Mouse (Mus musculus) kidney, adult 10 weeks (tissue): ENCODE measurements around the gene Tmem127. TPM values are rescaled to one million over a fixed set of nuclear protein-coding genes. Genes with fewer than 3 reads are reported as not detected.

Source experiments
- polyA plus RNA-seq: library from polyadenylated mRNA; stranded (reverse); fragments of 350-450 nt; fragmentation: Illumina TruSeq; extraction: RNeasy Lipid Tissue Mini Kit (QIAGEN cat#74804); gene quantifications from one replicate; pipeline ENCODE4 v1.2.3, GENCODE M21; 2014; ENCODE audit warnings: low read depth, low replicate concordance

Gene Tmem127
- polyA plus RNA-seq = 49.2 TPM

DNA sequence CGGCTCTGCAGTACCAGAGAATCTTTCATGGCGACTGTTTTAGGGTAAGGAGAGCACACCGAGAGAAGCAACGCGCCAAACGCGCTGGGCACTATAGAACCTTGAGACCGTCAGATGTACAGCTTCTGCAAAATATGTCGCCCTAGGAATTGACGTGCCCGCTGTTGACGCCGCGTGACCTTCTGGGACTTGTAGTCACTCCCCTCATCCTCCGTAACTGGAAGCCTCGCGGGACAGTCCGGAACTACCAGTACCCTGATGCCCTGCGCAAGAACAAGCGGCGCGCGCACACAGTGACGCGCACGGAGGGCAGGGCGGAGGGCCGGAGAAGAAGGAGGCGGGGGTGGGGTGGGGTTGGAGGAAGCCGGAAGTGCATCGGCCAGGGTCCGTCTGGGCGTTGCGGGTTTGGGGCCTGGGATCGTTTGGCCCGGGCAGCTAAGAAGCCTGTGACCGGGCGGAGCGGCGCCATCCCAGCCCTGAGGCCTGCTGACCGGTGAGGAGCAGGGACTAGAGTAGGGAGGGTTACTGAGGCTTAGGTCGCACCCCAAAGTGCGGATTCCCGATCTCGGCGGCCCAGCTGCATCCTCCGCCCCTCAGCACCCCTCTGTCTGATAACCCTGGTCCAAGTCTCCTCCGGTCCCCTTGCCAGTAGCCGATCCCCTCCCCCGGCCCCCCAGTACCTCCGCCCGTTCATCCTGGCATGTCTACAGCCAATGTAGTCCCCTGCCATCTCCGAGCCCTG lies at the start of gene Tmem127, which contains the start of gene Ciao1:
Gene Tmem127 (plus strand): TSS at position 317 of the 742 bp plus-strand sequence.
Gene Ciao1 (minus strand): TSS at position 225 of the 742 bp plus-strand sequence.

DNA sequence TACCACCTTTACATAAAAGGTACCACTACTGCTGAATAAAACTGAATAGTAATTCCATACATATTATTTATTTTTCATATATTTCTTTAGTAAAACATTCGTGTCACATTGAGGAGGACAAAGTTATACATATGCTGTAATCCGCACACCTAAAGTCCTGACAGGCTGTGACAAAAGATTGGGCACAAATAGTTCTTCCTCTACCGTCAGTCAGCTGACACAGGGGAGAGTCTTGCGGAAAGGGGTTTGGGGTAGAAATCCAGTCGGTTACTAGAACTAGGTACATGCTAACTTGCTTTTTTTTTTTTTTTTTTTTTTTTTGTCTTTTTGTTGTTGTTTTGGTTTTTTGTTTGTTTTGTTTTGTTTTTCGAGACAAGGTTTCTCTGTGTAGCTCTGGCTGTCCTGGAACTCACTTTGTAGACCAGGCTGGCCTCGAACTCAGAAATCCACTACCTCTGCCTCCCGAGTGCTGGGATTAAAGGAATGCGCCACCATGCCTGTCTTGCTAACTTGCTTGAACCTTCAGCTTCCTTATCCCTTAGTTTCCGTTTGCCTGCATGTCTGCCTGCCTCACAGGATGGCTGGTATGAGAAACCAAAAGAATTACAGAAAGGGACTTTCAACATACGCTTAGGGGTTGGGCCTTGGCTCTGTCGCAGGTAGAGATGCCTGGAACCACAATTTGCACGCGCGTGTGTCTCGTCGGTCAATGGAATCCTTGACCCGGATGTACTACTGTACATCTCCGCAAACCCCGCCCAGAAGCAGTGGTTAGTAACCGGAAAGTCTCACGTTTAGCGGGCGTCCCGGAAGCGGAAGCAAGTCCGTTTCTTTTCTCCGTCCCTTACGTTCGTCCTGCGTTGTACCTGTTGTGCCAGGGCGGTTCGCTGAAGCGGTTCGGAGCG lies 39.9 kb upstream of the Tmem127 start, which contains the start of the genes 1810024B03Rik and Snrnp200:
Gene 1810024B03Rik (minus strand): TSS at position 734 of the 905 bp plus-strand sequence.
Gene Snrnp200 (plus strand): TSS at position 840 of the 905 bp plus-strand sequence.

DNA sequence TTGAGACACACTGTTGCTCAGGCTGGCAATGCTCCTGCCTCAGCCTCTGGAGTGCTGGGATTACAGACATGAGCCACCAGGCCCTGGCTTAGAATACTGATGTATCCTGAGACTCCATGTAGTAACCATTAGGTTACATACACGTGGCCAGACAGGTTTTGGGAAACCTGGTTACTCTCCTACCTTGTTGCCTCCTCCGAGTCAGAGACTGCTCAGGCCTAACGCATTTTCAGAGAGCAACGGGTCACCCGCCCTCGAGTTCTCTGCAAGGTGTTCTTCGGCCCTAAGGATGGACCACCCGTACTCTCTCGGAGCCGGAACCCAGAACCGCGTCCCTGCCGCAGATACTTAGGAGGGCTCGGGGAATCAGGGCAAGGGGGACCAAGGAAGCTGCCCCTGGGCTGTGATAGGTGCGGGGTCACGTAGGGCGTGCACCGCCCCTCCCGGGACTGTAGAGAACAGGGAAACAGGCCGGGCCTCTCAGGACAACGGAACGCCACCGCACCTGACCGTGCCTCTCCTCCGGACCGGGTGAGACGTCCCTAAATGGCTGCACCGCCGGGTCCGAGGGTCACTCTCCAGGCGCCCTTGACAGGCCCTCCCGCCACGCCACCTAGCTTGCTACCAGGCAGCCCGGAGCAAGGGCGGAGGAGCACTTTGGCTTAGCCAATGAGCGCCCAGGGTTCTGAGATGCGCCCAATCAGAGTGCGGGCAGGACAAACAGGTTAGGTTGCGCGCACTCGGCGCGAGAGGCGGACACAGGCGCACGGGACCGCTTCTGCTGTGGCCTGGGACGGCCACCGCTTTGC lies 22.0 kb downstream of the Tmem127 start, which contains the start of gene Stard7:
Gene Stard7 (plus strand): TSS at position 728 of the 809 bp plus-strand sequence.

Other genes with a start within 250 kb of the Tmem127 start
- 13.9 TPM for gene Ap4e1, start 239.2 kb upstream of the Tmem127 start, polyA plus RNA-seq
- 80.0 TPM for gene Blvra, start 177.2 kb upstream of the Tmem127 start, polyA plus RNA-seq
- 0.40 TPM for gene Ncaph, start 114.0 kb upstream of the Tmem127 start, polyA plus RNA-seq
- 4.7 TPM for gene Itpripl1, start 104.5 kb upstream of the Tmem127 start, polyA plus RNA-seq
- gene 1810024B03Rik, start 39.6 kb upstream of the Tmem127 start, polyA plus RNA-seq = 1.2 TPM
- gene Snrnp200, start 39.5 kb upstream of the Tmem127 start, polyA plus RNA-seq = 32.2 TPM
- gene Ciao1, start 92 bp upstream of the Tmem127 start, polyA plus RNA-seq = 37.7 TPM
- gene Stard7, start 22.3 kb downstream of the Tmem127 start, polyA plus RNA-seq = 173 TPM
- not detected for gene Dusp2, start 88.3 kb downstream of the Tmem127 start, polyA plus RNA-seq
- not detected for gene Astl, start 90.7 kb downstream of the Tmem127 start, polyA plus RNA-seq
- 26.5 TPM for gene Adra2b, start 115.3 kb downstream of the Tmem127 start, polyA plus RNA-seq
- not detected for gene Gpat2, start 177.3 kb downstream of the Tmem127 start, polyA plus RNA-seq
- gene Fahd2a, start 196.7 kb downstream of the Tmem127 start, polyA plus RNA-seq = 32.9 TPM